Comparison of ENCODE assay signal across 18 mouse cellular contexts in the genomic region with DNA sequence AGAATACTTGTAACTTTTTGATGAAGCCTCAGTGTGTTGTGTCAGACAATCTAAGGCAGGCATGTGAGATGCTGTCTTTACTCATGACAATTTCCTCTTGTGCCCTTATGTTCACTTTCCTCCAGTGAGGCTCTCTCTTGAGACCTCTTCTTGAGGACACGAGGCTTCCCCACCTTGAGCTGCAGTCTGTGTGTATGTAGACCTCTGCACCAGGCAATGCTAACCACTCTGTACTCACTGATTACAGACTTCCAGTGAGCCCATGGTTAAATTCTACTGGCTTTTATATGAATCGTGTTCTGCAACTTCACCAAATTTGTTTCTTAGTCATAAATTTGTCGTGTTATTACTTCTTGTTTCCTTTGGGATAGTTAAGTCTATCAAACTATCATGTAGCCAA. TPM values are rescaled to one million over a fixed set of nuclear protein-coding genes. Genes with fewer than 3 reads are reported as not detected.
DNase-seq lines count a peak whose midpoint lies in the region; ATAC-seq lines count a peak whose summit lies in the region.
"Had no signal": no experiment of that assay in that cellular context is flagged by ENCODE, and none has a peak within 500 bp of the region (broad histone marks: within the 10 kb centered on the region; RNA-seq: fewer than 3 reads in every experiment).

No protein-coding gene starts in this region.

- WGBS in liver, embryonic 12.5 days (ENCODE audit: insufficient replicate concordance), result 50% methylated on average over 3 of the region's 3 CpGs
- 55% methylated on average over 3 of the region's 3 CpGs for WGBS in liver, embryonic 16.5 days (ENCODE audit: insufficient replicate concordance)

- ATAC-seq in liver, embryonic 12.5 days, result peak; percentile 63; the same call in 1 of the 2 replicates
- peak; percentile 49; the same call in 1 of the 2 replicates for ATAC-seq in liver, embryonic 16.5 days (ENCODE audit: low read depth)
- no peak for ATAC-seq in megakaryocyte, adult 5-6 weeks (ENCODE audit: poor library complexity, severe bottlenecking)
- ATAC-seq: forebrain, embryonic 14.5 days had no signal

- H3K9ac ChIP-seq in liver, embryonic 12.5 days, result no peak overlapping the region
- no peak overlapping the region for H3K9ac ChIP-seq in liver, embryonic 16.5 days (ENCODE audit: low read depth, low read length)
- H3K9ac ChIP-seq: embryonic facial prominence, embryonic 13.5 days; heart, embryonic 12.5 days; hindbrain, embryonic 14.5 days had no signal

- no peaks in the 10 kb centered on the region for H3K36me3 ChIP-seq in liver, embryonic 12.5 days
- H3K36me3 ChIP-seq in liver, embryonic 16.5 days (ENCODE audit: control insufficient read depth, insufficient read depth), result no peaks in the 10 kb centered on the region
- H3K36me3 ChIP-seq: embryonic facial prominence, embryonic 13.5 days; forebrain, embryonic 10.5 days; heart, embryonic 12.5 days; hindbrain, embryonic 10.5 days had no signal

- H3K27ac ChIP-seq in liver, embryonic 12.5 days, result peak overlapping the region; percentile 88
- H3K27ac ChIP-seq in liver, embryonic 16.5 days (ENCODE audit: low read length), result peak overlapping the region; percentile 59
- H3K27ac ChIP-seq: embryonic facial prominence, embryonic 13.5 days; forebrain, embryonic 10.5 days; hindbrain, embryonic 10.5 days; hindbrain, embryonic 14.5 days had no signal

- H3K4me2 ChIP-seq in liver, embryonic 12.5 days, result 0 out of 2 replicates have a peak overlapping the region, but pooled peaks have one; percentile 52
- H3K4me2 ChIP-seq in liver, embryonic 16.5 days (ENCODE audit: low read depth, low read length), result no peak overlapping the region
- H3K4me2 ChIP-seq: embryonic facial prominence, embryonic 13.5 days; heart, embryonic 12.5 days; hindbrain, embryonic 14.5 days had no signal

- H3K27me3 ChIP-seq in liver, embryonic 12.5 days (replicated peaks), result no peaks in the 10 kb centered on the region
- H3K27me3 ChIP-seq in liver, embryonic 16.5 days (ENCODE audit: control insufficient read depth, insufficient read depth, low read depth, low read length), result no peaks in the 10 kb centered on the region
- H3K27me3 ChIP-seq: embryonic facial prominence, embryonic 13.5 days; heart, embryonic 12.5 days had no signal

- H3K4me3 ChIP-seq in liver, embryonic 12.5 days, result no peak overlapping the region
- H3K4me3 ChIP-seq in liver, embryonic 16.5 days (ENCODE audit: low read depth, low read length), result no peak overlapping the region
- H3K4me3 ChIP-seq: embryonic facial prominence, embryonic 13.5 days; forebrain, embryonic 10.5 days; heart, embryonic 12.5 days; hindbrain, embryonic 10.5 days had no signal

- peaks cover 41% of the 10 kb centered on the region for H3K4me1 ChIP-seq in liver, embryonic 12.5 days
- H3K4me1 ChIP-seq in liver, embryonic 16.5 days (ENCODE audit: control insufficient read depth, low read depth, low read length), result peaks cover 18% of the 10 kb centered on the region
- H3K4me1 ChIP-seq: embryonic facial prominence, embryonic 13.5 days; forebrain, embryonic 10.5 days; heart, embryonic 12.5 days; hindbrain, embryonic 10.5 days had no signal

- no peaks in the 10 kb centered on the region for H3K9me3 ChIP-seq in liver, embryonic 12.5 days (replicated peaks)
- H3K9me3 ChIP-seq in liver, embryonic 16.5 days (replicated peaks; ENCODE audit: control insufficient read depth, low read length), result no peaks in the 10 kb centered on the region
- H3K9me3 ChIP-seq: embryonic facial prominence, embryonic 13.5 days; forebrain, embryonic 10.5 days; heart, embryonic 12.5 days had no signal

- DNase-seq in adipocyte (ENCODE audit: low spot score), result peak; percentile 22
- DNase-seq in c-Kit-positive CD71-positive TER-119-negative erythroid progenitor cells, embryonic 14.5 days (ENCODE audit: low read depth), result peak; percentile 6
- no peak for DNase-seq in layer of hippocampus, postnatal 36 days
- no peak for DNase-seq in layer of hippocampus, adult 9-10 months (ENCODE audit: low spot score)
- DNase-seq: adrenal gland, postnatal 10 days; cerebellum, adult 2 months; cerebellum, postnatal 25 days; gastrocnemius, adult 2 months; gastrocnemius, postnatal 25 days had no signal

RNA-seq across cellular contexts. Expression of a gene that starts 12.5 kb away (rescaled TPM):
- polyA plus RNA-seq in liver, embryonic 12.5 days (2016; fragmentation: Nextera tagmentation; extraction: Ambion mirVana), result 0.63 and 0.74 TPM in 2 replicates
- 0.25 and 0.64 TPM in 2 replicates for polyA plus RNA-seq in liver, embryonic 16.5 days (2015; fragmentation: Nextera tagmentation; extraction: Ambion mirVana)
- 10 to 100 TPM; 13.2 to 18.0 TPM for total RNA-seq in layer of hippocampus, postnatal 36 days (2021)
- 48.1 and 52.6 TPM in 2 replicates for total RNA-seq in megakaryocyte, adult 5-6 weeks (2015)
- total RNA-seq in megakaryocyte, adult 5-6 weeks (2017), result 15.6 and 20.8 TPM in 2 replicates

RNA-seq across cellular contexts. Expression of a gene that starts 50.2 kb away (rescaled TPM):
- 10.9 and 11.1 TPM in 2 replicates for polyA plus RNA-seq in liver, embryonic 12.5 days (2016; fragmentation: Nextera tagmentation; extraction: Ambion mirVana)
- 6.0 and 6.2 TPM in 2 replicates for polyA plus RNA-seq in liver, embryonic 16.5 days (2015; fragmentation: Nextera tagmentation; extraction: Ambion mirVana)
- 10 to 100 TPM; 15.9 to 17.2 TPM for total RNA-seq in layer of hippocampus, postnatal 36 days (2021)
- total RNA-seq in megakaryocyte, adult 5-6 weeks (2015), result 18.0 and 18.9 TPM in 2 replicates
- total RNA-seq in megakaryocyte, adult 5-6 weeks (2017), result 7.8 and 9.8 TPM in 2 replicates

Comparison
In these comparisons a context has a peak if more than half of its experiments do, and no peak if none do; other contexts are left out.
1. DNase-seq: peak in adipocyte (single experiment) and c-Kit-positive CD71-positive TER-119-negative erythroid progenitor cells, embryonic 14.5 days (single experiment); none in layer of hippocampus, postnatal 36 days (0 of 2) and layer of hippocampus, adult 9-10 months (single experiment).